Mouse (Mus musculus) lung, embryonic 15.5 days (tissue): ENCODE data around the gene Gtpbp1. TPM values are rescaled to one million over a fixed set of nuclear protein-coding genes. Genes with fewer than 3 reads are reported as not detected.

Experiments
- ATAC-seq: fragments of 200-750 bp; cut with Nextera tagmentation; 2 replicates; pipeline ENCODE4 v1.8.0; 2017; ENCODE audit warnings: moderate number of reproducible peaks, borderline replicate concordance; ENCODE audit not compliant: low FRiP score, low TSS enrichment; ENCODE audit errors: extremely low read depth
- H3K27ac ChIP-seq: fragments of 300-500 bp; sonication (generic); 2 replicates; pipeline ENCODE4 v1.5.1; 2015; ENCODE audit warnings: moderate library complexity, mild to moderate bottlenecking, inconsistent platforms
- H3K27me3 ChIP-seq: fragments of 300-500 bp; sonication (generic); 2 replicates; pipeline ENCODE4 v1.6.1; 2015; ENCODE audit warnings: inconsistent platforms
- H3K36me3 ChIP-seq: fragments of 300-500 bp; sonication (generic); 2 replicates; pipeline ENCODE4 v1.6.1; 2015; ENCODE audit warnings: inconsistent platforms
- H3K4me1 ChIP-seq: fragments of 300-500 bp; sonication (generic); 2 replicates; pipeline ENCODE4 v1.6.1; 2015; ENCODE audit warnings: inconsistent platforms
- H3K4me2 ChIP-seq: fragments of 300-500 bp; sonication (generic); 2 replicates; pipeline ENCODE4 v1.6.1; 2015; ENCODE audit warnings: inconsistent platforms, mild to moderate bottlenecking, moderate library complexity
- H3K4me3 ChIP-seq: fragments of 300-500 bp; sonication (generic); 2 replicates; pipeline ENCODE4 v1.5.1; 2015; ENCODE audit warnings: mild to moderate bottlenecking, inconsistent platforms
- H3K9ac ChIP-seq: fragments of 300-500 bp; sonication (generic); 2 replicates; pipeline ENCODE4 v1.6.1; 2015; ENCODE audit warnings: inconsistent platforms
- H3K9me3 ChIP-seq: fragments of 300-500 bp; sonication (generic); 2 replicates; pipeline ENCODE4 v1.6.1; 2016; ENCODE audit warnings: inconsistent platforms
- WGBS: fragments of 180-500 bp; shearing (Covaris S2); methylation state at CpG from one replicate; pipeline ENCODE4 v1.1.7; 2015; 5-methylcytosine and 5-hydroxymethylcytosine counted together
- polyA plus RNA-seq: library from polyadenylated mRNA; unstranded; fragments of >200 nt; fragmentation: Nextera tagmentation; extraction: Ambion mirVana; gene quantifications from 2 replicates; pipeline ENCODE4 v1.2.1, GENCODE M21; 2015

Gtpbp1 gene
- polyA plus RNA-seq, 1 experiment from 2014 or later: 34.4 TPM

GRCm38 (mm10) chr15:79697558-79698187, 7.0 kb downstream of the Gtpbp1 start:
- 73% methylated on average over 9 of the region's 9 CpGs for WGBS
- Histone ChIP-seq H3K9me3 (no peaks in the 10 kb centered on the region), H3K36me3 (peaks cover 10% of the 10 kb centered on the region; the same call in 1 of the 2 replicates), H3K4me3 (no peak overlapping the region), H3K27ac (no peak overlapping the region), H3K4me1 (peaks cover 15% of the 10 kb centered on the region), H3K27me3 (no peaks in the 10 kb centered on the region), H3K4me2 (no peak overlapping the region), H3K9ac (no peak overlapping the region)
- no peak for ATAC-seq

GRCm38 (mm10) chr15:79706603-79707214, 16.1 kb downstream of the Gtpbp1 start:
- ATAC-seq: no peak
- peaks cover 41% of the 10 kb centered on the region for H3K36me3 ChIP-seq
- H3K4me2 ChIP-seq: no peak overlapping the region
- H3K27me3 ChIP-seq: no peaks in the 10 kb centered on the region
- H3K4me3 ChIP-seq: no peak overlapping the region
- no peaks in the 10 kb centered on the region for H3K4me1 ChIP-seq
- H3K9me3 ChIP-seq: no peaks in the 10 kb centered on the region
- H3K27ac ChIP-seq: no peak overlapping the region
- WGBS: 79% methylated on average over 17 of the region's 17 CpGs
- H3K9ac ChIP-seq: no peak overlapping the region

- no peak for ATAC-seq
- Histone ChIP-seq H3K9ac (no peak overlapping the region), H3K27ac (no peak overlapping the region), H3K36me3 (peaks cover 56% of the 10 kb centered on the region), H3K9me3 (no peaks in the 10 kb centered on the region), H3K4me1 (no peaks in the 10 kb centered on the region), H3K4me2 (no peak overlapping the region), H3K4me3 (no peak overlapping the region), H3K27me3 (no peaks in the 10 kb centered on the region)
- WGBS: 88% methylated on average over 5 of the region's 5 CpGs
Observed at GRCm38 (mm10) chr15:79708229-79708822, 17.7 kb downstream of the Gtpbp1 start.

- Histone ChIP-seq H3K27me3 (no peaks in the 10 kb centered on the region), H3K4me2 (no peak overlapping the region), H3K4me1 (no peaks in the 10 kb centered on the region), H3K27ac (no peak overlapping the region), H3K9me3 (no peaks in the 10 kb centered on the region), H3K36me3 (peaks cover 74% of the 10 kb centered on the region), H3K4me3 (no peak overlapping the region), H3K9ac (no peak overlapping the region)
- WGBS: 91% methylated on average over 7 of the region's 7 CpGs
- no peak for ATAC-seq
Observed at GRCm38 (mm10) chr15:79715646-79716045, 25.0 kb downstream of the Gtpbp1 start.

GRCm38 (mm10) chr15:79716710-79717109, 26.1 kb downstream of the Gtpbp1 start:
- H3K27ac ChIP-seq: no peak overlapping the region
- no peak overlapping the region for H3K4me3 ChIP-seq
- peaks cover 68% of the 10 kb centered on the region for H3K36me3 ChIP-seq
- H3K4me2 ChIP-seq: no peak overlapping the region
- H3K9me3 ChIP-seq: no peaks in the 10 kb centered on the region
- no peaks in the 10 kb centered on the region for H3K27me3 ChIP-seq
- H3K9ac ChIP-seq: no peak overlapping the region
- no peak for ATAC-seq
- H3K4me1 ChIP-seq: no peaks in the 10 kb centered on the region
- 85% methylated on average over 6 of the region's 6 CpGs for whole genome bisulfite sequencing

GRCm38 (mm10) chr15:79720267-79720666, 29.6 kb downstream of the Gtpbp1 start:
- Histone ChIP-seq H3K4me1 (no peaks in the 10 kb centered on the region), H3K36me3 (peaks cover 56% of the 10 kb centered on the region), H3K27ac (no peak overlapping the region), H3K4me2 (no peak overlapping the region), H3K4me3 (no peak overlapping the region), H3K27me3 (no peaks in the 10 kb centered on the region), H3K9ac (no peak overlapping the region), H3K9me3 (no peaks in the 10 kb centered on the region)
- 91% methylated on average over 8 of the region's 8 CpGs for WGBS
- no peak for ATAC-seq

- H3K4me1 ChIP-seq: no peaks in the 10 kb centered on the region
- 87% methylated on average over 4 of the region's 4 CpGs for WGBS
- ATAC-seq: no peak
- H3K27ac ChIP-seq: no peak overlapping the region
- H3K4me2 ChIP-seq: no peak overlapping the region
- H3K36me3 ChIP-seq: peaks cover 56% of the 10 kb centered on the region
- no peaks in the 10 kb centered on the region for H3K27me3 ChIP-seq
- no peak overlapping the region for H3K4me3 ChIP-seq
- H3K9ac ChIP-seq: no peak overlapping the region
- no peaks in the 10 kb centered on the region for H3K9me3 ChIP-seq
Observed at GRCm38 (mm10) chr15:79720796-79721195, 30.2 kb downstream of the Gtpbp1 start.

- Histone ChIP-seq H3K4me1 (no peaks in the 10 kb centered on the region), H3K4me3 (no peak overlapping the region), H3K27ac (no peak overlapping the region), H3K9ac (no peak overlapping the region), H3K27me3 (no peaks in the 10 kb centered on the region), H3K4me2 (no peak overlapping the region), H3K36me3 (peaks cover 60% of the 10 kb centered on the region), H3K9me3 (no peaks in the 10 kb centered on the region)
- 41% methylated on average over 1 of the region's 1 CpGs for WGBS
- no peak for ATAC-seq
Observed at GRCm38 (mm10) chr15:79723439-79723838, 32.8 kb downstream of the Gtpbp1 start.

GRCm38 (mm10) chr15:79725190-79725789, 34.6 kb downstream of the Gtpbp1 start:
- Histone ChIP-seq H3K27me3 (no peaks in the 10 kb centered on the region), H3K9me3 (no peaks in the 10 kb centered on the region), H3K4me2 (no peak overlapping the region), H3K4me3 (no peak overlapping the region), H3K4me1 (no peaks in the 10 kb centered on the region), H3K27ac (no peak overlapping the region), H3K36me3 (peaks cover 59% of the 10 kb centered on the region), H3K9ac (no peak overlapping the region)
- 87% methylated on average over 11 of the region's 11 CpGs for WGBS
- no peak for ATAC-seq

- H3K27me3 ChIP-seq: no peaks in the 10 kb centered on the region
- no peaks in the 10 kb centered on the region for H3K9me3 ChIP-seq
- no peak overlapping the region for H3K9ac ChIP-seq
- peaks cover 77% of the 10 kb centered on the region for H3K36me3 ChIP-seq
- H3K4me2 ChIP-seq: no peak overlapping the region
- ATAC-seq: no peak
- no peak overlapping the region for H3K27ac ChIP-seq
- H3K4me1 ChIP-seq: no peaks in the 10 kb centered on the region
- 90% methylated on average over 6 of the region's 6 CpGs for WGBS
- no peak overlapping the region for H3K4me3 ChIP-seq
Observed at GRCm38 (mm10) chr15:79727840-79728239, 37.2 kb downstream of the Gtpbp1 start.

- 72% methylated on average over 5 of the region's 5 CpGs for WGBS
- Histone ChIP-seq H3K4me1 (no peaks in the 10 kb centered on the region), H3K36me3 (peaks cover 81% of the 10 kb centered on the region), H3K9me3 (no peaks in the 10 kb centered on the region), H3K27me3 (no peaks in the 10 kb centered on the region), H3K4me2 (no peak overlapping the region), H3K4me3 (no peak overlapping the region), H3K27ac (no peak overlapping the region), H3K9ac (no peak overlapping the region)
- ATAC-seq: no peak
Observed at GRCm38 (mm10) chr15:79728311-79728710, 37.7 kb downstream of the Gtpbp1 start.

GRCm38 (mm10) chr15:79728731-79729388, 38.2 kb downstream of the Gtpbp1 start:
- H3K27me3 ChIP-seq: no peaks in the 10 kb centered on the region
- no peaks in the 10 kb centered on the region for H3K4me1 ChIP-seq
- peaks cover 87% of the 10 kb centered on the region for H3K36me3 ChIP-seq
- WGBS: 61% methylated on average over 10 of the region's 10 CpGs
- H3K4me2 ChIP-seq: no peak overlapping the region
- no peaks in the 10 kb centered on the region for H3K9me3 ChIP-seq
- ATAC-seq: no peak
- no peak overlapping the region for H3K27ac ChIP-seq
- H3K9ac ChIP-seq: no peak overlapping the region
- H3K4me3 ChIP-seq: no peak overlapping the region
